Mouse (Mus musculus): ENCODE data around the gene Pkp4. TPM values are rescaled to one million over a fixed set of nuclear protein-coding genes. Genes with fewer than 3 reads are reported as not detected.
"Not testable (repeated sequence)": the region's sequence is repeated elsewhere in the genome, so short reads cannot be mapped to it uniquely, and the experiment has no call there.

Gene Pkp4
- polyA plus RNA-seq, 1 experiment = 38.7 TPM

- no peak for DNase-seq (ENCODE audit: low spot score)
These were observed 179.3 kb downstream of the Pkp4 start for GRCm38 (mm10) chr2:59339776-59340539.

DNA sequence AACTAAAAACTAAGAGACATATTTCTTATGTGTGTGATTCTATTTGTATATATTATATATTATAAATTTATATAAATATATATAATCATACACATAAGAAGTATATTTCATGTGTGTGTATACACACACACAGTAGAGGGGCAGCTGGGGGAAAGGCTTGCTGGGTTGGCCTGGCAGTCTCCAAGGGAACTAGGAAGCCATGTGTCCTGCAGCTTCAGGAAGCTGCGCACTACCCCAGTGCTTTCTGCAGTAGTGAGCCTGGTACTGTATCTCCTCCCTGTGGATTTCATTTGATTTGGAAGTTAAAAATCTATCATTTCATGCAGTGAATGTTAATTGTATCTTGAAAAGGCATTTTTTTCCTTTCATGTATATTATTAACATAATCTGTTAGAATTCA is 180.2 kb downstream of the Pkp4 start:
- DNase-seq (ENCODE audit: low spot score) = no peak

DNA sequence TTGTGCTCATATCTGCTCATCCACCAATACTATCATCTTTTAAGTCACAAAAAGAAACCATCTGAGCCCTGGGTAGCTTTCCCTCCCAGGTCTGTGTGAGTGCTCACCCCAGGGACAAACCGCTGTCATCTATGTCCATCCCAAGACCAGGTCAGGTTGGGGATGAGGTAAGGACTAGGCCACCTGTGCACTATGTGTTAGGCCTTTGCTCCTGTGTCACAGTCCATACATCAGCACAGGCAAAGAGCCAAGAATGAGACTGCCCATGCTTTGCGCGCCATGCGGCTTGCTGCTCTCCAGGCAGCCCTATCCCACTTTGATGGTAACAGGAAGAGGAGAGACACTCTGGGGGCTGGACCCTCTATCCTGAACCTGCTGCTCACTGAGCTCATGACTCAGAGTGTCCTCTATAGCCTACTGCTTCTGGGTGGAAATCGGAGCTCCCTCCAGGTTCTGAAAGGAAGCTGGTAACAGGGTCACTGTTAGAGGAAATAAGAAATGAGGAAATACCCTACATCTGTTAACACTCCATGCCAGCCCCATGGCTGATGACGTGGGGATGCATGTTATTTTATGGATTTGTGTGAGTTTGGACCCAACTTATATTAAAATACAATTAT is 182.1 kb downstream of the Pkp4 start:
- DNase-seq (ENCODE audit: low spot score) = no peak

- no peak for DNase-seq (ENCODE audit: low spot score)
These were observed 183.2 kb downstream of the Pkp4 start for GRCm38 (mm10) chr2:59343834-59344233.

DNA sequence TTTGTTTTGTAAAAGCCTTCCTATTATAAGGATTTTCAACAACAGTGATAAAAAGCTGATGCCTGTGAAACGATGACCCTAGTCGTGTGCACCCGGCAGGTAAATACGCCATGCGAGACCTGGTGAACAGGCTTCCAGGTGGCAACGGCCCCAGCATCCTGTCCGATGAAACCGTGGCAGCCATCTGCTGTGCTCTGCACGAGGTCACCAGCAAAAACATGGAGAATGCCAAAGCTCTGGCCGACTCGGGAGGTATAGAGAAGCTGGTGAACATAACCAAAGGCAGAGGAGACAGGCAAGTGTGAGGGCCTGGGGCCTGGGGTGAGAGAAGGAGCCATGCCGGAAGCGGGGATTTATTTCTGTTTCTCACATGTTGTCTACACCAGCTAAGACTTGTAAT is 184.0 kb downstream of the Pkp4 start:
- no peak for DNase-seq (ENCODE audit: low spot score)

- no peak for DNase-seq (ENCODE audit: low spot score)
These were observed 184.6 kb downstream of the Pkp4 start for GRCm38 (mm10) chr2:59345141-59345839.

DNA sequence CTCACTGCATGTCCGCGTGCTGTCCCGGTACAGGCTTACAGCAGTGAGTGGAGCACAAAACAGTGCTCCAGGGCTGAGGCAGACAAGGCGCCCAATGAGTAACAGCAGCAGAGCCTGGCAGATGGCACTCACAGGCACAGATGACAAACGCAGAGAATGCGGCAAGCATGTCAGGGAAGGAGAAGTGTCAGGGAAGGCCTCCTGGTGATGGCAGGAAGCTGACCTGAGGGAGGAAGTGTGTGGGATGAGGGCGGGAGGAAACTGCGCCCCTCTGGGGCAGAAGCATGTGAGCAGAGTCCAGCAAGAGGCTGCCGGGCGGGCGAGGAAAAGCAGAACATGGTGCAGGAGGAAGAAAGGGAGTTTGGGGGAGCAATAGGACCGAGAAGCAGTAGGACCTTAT is 185.8 kb downstream of the Pkp4 start:
- no peak for DNase-seq (ENCODE audit: low spot score)

DNA sequence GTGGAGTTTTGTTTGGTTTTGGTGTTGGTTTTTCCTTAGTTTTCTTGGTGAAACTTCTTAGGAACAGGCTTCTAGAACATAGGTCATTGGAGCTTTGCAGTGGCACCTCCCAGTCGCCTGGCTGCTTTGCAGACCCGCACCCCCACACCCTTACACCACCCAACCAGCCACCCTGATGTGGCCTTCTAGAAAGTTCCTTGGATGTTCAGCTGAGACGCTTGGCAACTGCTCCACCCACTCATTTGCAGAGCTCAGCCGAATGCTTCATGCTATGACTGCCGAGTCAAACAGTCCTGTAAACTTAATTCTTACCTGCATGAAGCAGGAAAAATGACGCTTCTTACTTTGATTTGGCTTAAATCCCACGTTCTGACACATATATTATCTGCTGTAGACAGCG is 187.9 kb downstream of the Pkp4 start:
- no peak for DNase-seq (ENCODE audit: low spot score)

- no peak for DNase-seq (ENCODE audit: low spot score)
These were observed 189.4 kb downstream of the Pkp4 start for GRCm38 (mm10) chr2:59350094-59350493.

DNA sequence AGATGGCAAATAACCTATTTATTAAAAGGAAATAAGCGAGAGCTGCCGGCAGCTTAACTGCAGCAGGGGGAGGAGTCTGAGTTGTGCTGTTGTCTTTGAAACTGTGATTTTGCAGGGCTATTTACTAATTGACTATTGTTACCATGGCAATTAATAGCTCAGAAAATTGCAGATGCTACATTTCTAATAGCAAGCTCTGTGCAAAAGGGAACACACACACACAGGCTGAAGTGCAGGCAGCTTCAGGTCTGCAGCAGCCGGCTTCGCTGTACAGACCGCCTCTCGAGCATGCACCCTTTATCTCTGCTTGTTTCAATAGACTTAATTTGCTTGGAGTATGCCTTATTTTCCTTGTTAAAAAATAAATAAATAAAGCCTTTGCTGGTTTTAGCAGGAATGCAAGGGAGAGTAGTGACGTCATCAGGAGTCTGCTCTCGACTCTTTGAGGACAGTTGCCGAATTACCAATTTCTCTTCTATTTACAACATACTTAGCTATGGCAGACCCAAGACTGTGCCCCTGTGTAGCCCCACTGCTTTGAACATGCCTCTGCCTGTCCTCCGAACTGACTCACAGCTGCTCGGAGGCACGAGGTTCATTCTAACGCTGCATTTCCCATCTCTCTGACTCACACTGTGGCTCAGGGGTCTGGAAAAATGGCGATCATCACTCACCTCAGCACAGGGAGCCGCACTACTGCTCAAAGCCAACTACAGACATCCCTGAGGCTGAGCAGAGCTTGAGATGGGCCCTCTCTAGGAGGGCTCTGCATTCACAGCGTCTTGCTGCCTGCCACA is 190.9 kb downstream of the Pkp4 start:
- no peak for DNase-seq (ENCODE audit: low spot score)

- no peak for DNase-seq (ENCODE audit: low spot score)
These were observed 193.2 kb downstream of the Pkp4 start for GRCm38 (mm10) chr2:59353821-59354220.

- DNase-seq (ENCODE audit: low spot score) = no peak
These were observed 195.1 kb downstream of the Pkp4 start for GRCm38 (mm10) chr2:59355531-59356289.

- no peak for DNase-seq (ENCODE audit: low spot score)
These were observed 199.2 kb downstream of the Pkp4 start for GRCm38 (mm10) chr2:59359760-59360342.

DNA sequence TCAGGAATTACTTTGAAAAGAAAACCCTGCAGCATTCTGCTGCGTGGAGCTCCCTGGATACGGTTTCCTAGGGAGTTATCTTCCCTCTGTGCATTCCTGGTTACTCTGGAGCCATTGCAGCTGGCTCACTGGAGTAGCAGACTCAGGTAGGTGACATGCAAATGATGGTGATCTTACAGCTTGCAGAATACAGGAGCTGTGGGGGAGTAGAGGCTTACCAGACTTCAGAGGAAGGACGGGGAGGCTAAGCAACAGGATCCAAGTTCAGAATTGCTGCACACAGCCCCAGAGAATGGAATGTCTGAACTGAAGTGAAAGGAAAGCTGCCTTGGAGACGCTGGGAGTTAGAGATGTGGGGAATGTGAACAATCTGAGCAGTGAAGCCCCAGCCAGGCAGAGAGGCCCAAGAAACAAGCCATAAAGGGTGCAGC is 200.7 kb downstream of the Pkp4 start:
- DNase-seq (ENCODE audit: low spot score) = no peak

DNA sequence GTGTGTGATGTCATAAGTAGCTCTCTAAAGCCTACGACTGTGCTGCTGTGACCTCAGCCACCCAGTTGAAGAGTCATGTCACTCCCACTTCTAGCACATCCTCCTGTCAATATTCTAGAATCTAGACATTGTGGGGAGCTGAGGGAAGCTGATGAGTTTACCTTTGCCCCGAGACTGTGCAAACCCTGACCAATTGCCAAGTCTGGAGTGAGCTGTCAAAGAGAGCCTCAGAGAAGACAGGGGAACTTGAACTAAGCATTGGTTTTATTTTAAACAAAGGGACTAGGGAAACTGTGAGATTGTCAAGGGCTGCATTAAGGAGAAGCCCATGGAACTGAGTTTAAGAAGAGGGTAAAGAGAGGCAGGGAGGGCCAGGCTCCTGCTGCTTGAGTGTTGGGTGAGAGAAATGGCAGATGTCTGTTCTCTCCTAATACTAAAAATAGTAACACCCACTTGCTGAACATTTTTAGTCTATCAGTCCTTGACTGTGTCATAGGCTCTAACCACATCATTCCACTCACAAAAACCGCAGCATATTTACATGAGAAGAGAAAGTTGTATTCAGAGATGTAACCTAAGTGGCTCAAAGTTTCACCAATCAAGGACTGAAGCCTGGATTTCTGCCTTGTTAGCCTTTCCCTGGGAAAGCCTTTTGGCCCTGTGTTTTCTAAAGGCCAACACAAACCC is 203.6 kb downstream of the Pkp4 start:
- no peak for DNase-seq (ENCODE audit: low spot score)

DNA sequence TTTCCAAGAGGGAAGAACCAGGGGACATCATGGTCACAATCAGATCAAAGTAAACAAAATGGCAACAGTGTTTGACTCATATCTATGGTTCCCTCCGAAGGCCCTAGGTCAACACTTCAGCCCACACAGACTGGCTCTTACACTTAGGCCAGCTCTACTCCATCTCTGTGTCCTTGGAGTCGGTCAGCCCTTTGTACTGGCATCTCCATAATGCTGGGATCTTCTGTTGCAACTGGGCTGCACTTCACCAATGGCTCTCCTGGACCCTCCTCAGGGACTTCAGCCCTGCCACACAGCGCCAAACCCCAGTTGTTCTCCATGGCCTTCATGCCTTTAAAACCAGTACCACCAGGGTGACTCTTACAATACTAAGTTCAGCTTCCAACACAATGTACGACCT is 206.5 kb downstream of the Pkp4 start:
- no peak for DNase-seq (ENCODE audit: low spot score)

DNA sequence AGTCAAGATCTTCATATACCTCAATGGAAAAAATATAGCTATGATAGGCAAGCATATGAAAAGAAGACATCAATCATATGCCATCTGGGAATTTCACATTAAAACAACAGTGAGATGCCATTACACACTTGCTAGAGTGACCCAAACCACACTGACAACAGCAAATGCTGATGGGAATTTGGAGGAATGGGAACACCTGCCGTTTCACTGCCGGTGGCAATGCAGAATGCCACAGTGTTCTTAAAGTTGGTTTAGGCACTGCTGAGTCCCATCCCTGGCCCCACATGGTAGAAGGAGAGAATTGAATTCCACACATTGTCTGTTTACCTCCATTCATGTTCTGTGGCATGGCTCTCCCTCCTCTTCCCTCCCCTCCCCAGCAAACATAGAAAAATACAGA is 212.5 kb downstream of the Pkp4 start:
- DNase-seq (ENCODE audit: low spot score) = no peak

GRCm38 (mm10) chr2:59378096-59378495 is 217.4 kb downstream of the Pkp4 start:
- DNase-seq (ENCODE audit: low spot score) = no peak

GRCm38 (mm10) chr2:59378861-59379260 is 218.2 kb downstream of the Pkp4 start:
- DNase-seq (ENCODE audit: low spot score) = not testable (repeated sequence)

GRCm38 (mm10) chr2:59383231-59383630 is 222.6 kb downstream of the Pkp4 start:
- DNase-seq (ENCODE audit: low spot score) = no peak
